Mouse (Mus musculus): ENCODE results near the gene Tifab.
A peak's percentile ranks its signal among the peaks of the same experiment; 100 is the strongest.
"Not testable (repeated sequence)": the region's sequence is repeated elsewhere in the genome, so short reads cannot be mapped to it uniquely, and the experiment has no call there.

The Tifab gene

DNA sequence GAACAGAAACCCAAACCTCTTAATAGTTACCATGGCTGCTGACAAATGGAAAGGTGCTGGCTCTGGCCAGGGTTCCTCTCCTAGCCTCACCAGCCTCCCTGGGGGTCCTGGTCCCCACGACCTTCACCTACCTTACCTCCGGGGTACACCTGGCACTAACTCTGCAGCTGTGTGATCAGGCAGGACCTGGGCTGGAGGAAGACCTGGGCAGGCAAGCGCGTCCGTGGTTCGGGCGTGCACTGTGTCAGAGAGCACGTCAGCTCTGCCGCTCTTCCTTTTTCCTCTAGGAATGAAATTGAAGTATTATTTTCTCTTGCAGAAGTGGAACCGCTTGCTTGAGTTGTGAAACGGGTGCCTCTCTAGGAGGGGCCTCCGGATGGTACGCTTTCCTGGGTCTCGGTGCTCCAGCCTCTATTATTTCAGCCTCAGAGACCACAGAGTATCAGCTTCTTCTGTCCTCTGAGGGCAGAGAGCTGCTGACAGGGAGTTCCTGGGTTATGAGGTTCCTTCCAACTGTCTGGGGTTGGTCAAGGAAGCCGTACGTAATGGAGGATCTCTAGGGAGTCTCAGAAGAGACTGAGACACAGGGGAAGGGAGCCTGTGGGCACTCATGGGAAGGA is at the start of gene Tifab:
Gene Tifab, minus strand, starts transcription at position 470 of the 620 bp plus-strand sequence.
- no peak for DNase-seq (ENCODE audit: low spot score)

DNA sequence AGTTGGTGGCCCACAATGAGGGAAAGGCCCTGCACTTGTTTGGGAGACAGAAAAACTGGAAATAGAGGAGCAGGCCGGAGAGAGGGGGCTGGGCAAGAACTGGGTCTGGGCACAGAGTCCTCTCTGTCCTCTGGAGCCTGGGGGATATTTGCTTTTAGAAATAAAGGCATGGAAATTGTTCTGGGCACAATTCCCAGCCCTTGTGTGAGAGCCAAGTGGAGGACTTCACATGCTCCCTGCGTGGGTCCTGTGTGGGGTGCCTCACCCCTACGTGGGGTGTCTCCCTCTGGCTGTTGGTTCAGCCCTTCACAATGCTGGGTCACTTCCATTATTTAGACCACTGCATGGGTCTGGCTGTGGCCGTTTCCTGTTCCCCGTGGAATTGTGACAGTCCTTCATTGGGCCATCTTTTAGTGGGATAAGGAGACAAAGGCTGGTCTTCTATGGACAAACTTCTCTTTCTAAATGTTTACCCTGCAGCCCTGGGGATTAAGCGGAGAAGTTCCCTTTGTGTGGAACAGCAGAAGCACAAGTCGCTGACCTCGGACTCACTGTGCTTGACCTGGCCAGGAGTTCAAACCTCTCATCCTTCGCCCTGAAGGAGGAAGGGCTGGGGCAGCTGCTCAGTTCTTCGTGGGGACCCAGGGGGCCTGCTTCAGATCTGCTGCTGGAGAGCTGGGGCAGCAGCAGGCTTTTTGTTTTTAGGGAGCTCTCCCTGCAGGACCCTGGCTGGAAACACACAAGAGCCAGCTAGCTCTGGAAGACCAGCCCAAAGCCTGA is 47.7 kb upstream of the Tifab start:
- DNase-seq (ENCODE audit: low spot score) = no peak

DNA sequence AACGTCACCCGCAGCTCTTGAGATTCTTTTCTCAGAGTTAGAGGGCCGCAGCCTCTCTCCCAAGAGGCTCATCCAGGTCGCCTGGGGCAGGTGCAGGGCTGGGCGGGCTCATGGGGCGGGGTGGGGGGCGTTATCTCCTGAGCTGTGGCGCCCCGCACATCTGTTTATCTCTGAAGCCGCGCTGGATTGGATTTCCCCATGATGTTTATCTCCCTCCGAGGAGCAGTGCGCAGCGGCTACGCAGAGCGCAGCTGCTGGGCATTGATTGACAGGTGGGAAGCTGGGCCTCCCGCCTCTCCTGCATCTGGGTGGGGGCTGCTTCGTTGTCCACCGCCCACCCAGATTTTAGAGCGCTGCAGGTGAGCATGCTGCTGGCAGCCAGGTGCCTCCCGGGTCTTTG is 44.9 kb upstream of the Tifab start:
- no peak for DNase-seq (ENCODE audit: low spot score)

DNA sequence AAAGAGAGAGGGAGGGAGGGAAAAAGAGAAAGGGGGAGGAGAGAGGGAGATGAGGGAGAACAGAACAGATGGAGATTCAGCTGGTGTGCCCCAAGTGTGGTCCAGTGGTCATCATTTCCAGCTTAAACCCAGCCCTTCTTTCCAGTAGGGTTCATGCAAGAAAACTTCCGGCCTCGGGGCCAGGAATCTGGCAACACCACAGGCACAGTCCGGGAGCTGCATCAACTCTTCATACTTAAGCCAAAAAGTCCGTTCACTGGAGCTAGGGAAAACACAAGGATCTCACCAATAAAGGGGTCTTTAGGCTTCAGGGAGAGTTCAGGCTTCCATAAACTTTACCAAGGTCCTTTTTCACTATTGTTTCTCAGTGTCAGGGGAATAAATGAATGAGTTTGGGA is 44.2 kb upstream of the Tifab start:
- no peak for DNase-seq (ENCODE audit: low spot score)

DNA sequence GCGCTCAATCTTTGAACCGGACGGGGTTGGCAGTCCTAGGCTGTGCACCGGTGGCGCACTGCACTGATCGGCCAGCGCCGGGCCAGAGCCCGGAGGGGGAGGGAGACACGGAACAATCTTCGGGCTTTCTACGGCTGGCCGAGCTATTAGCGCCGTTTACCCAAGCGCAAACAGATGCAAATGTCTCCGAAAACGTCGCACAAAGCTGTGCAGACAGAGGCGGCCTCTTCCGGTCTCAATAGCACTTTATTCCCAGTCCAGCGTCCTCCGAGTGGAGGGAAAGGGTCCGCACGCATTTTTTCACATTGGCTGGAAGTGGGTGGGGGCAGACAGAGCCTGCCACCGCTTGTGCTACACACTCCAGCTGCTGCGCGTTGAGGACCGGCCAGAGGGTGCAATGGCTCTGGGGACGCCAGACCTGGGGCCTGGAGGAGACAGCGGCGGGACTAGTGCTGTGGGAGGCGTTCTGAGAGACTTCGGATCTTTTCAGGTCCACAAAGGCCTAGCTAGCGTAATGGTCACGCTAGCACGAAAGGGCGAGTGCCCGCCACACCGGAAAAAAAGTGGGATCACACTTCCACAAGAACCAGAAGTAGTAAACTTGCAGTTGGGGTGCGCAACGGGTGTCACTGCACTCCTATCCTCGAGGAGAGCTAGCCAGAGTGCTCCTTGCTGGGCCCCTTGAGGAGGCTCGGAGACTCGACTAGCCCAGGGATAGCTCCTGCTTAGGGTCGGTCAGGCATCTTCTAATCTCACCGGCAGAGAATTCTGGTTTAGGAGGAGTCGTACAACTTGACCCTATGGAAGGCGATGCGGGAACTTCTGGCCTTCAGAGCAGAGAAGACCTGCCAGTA is 43.5 kb upstream of the Tifab start:
- no peak for DNase-seq (ENCODE audit: low spot score)

DNA sequence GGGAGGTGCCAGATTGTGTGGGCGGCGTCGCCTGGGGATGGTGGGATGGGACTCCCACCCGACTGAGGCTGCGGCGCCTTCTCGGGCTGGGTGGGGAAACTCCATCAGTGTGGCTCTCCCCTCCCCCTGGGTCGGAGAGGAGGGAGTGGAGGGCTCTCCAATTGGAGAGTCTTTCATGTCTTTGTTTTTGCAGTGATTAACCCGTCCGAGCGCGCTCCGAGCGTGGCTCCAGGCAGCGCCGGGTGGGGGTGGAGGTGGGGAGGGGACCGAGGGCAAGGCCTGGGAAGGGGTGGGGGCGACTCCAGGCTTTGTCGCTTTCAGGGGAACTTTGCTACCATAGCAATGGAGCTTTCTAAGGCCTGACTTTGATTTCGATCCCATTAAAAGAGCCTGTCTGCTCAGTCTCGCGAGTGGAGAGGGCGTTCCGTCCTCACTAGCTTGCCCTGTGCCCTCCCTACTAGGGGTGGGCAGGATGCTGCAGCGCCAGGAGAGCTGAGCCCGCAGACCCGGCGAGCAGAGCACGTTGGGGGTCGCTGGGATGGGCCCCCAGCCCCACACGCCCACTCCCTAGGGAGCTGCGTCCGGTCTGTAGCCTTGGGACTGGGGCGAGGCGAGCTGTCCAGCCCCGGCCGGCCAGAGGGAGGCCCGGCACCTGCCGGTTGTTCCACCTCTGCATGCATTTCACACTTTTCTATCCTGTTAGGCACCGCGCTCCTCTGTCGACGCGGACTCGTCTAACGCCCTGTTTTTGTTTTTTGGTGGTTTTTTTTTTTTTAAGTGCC is 42.6 kb upstream of the Tifab start:
- DNase-seq (ENCODE audit: low spot score) = no peak

DNA sequence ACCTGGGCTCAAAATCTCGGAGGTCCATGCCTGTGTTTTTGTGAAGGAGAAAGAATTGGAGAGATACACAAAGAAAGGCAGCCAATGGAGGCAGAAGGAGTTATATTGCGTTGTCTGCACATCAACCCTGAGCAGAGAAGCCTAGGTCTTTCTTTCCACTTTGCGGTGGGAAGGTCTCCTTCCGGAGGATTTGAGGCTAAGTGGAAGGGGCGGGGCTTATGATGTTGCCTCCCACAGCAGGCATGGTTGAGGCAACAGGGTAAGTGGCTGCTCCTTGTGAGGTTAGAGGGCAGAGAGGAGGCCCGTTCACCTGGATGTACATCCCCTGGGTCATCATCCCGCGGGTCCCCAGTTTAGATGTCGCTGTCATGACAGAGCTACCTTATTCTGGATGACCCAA is 40.6 kb upstream of the Tifab start:
- DNase-seq (ENCODE audit: low spot score) = no peak

DNA sequence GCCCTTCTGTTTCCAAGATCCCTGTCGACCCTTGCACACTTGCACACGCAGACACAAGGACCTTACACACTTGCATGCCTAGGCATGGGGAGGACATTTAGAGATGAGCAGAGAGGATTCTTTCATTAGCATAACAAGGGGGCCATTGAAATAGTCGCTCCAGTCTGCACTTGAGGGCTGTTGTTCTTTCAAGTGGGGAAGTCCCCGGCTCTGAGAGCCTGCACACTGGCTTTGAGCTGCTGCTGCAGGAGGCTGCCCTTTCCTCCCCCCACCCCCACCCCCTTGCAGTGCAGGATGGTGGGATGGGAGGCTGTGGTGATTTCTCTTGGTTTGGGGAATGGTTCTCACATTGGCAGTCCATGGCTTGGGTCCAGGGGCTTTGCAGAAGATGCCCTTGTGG is 37.4 kb upstream of the Tifab start:
- DNase-seq (ENCODE audit: low spot score) = no peak

DNA sequence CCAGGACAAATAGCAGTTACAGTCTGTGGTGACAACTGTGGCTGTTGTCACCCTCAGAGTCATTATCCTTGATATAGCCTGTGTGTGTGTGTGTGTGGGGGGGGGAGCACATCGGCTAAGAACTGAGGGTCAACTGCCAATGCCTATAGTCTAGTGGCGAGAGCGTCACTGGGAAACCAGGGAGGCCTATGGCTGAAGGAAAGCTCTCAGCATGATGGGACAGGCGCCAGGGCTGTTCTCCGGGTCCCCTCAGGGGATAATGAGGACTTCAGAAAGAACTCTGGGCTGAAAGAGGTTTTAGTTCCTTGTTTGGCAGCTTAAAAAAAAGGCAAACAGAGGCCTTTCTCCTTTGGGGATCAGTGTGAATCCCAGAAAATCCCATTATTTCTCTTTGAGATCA is 35.9 kb upstream of the Tifab start:
- DNase-seq (ENCODE audit: low spot score) = no peak

DNA sequence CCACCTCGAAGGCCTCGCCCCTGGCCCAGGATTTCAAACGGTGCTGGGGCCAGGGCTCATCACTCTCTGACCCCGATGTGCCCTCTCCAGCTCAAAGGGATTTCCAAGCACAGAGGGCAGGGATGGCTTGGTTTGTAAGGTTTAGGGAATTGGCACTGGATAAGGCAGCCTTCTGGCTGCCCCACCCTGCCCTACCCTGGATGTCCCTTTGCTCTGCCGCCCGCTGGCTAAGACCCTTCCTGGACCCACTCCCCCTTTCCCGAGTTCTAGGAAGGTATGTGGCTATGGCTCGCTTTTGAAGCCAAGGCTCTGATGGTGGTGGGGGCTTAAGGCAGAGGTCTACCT is 30.4 kb upstream of the Tifab start:
- DNase-seq (ENCODE audit: low spot score) = no peak

DNA sequence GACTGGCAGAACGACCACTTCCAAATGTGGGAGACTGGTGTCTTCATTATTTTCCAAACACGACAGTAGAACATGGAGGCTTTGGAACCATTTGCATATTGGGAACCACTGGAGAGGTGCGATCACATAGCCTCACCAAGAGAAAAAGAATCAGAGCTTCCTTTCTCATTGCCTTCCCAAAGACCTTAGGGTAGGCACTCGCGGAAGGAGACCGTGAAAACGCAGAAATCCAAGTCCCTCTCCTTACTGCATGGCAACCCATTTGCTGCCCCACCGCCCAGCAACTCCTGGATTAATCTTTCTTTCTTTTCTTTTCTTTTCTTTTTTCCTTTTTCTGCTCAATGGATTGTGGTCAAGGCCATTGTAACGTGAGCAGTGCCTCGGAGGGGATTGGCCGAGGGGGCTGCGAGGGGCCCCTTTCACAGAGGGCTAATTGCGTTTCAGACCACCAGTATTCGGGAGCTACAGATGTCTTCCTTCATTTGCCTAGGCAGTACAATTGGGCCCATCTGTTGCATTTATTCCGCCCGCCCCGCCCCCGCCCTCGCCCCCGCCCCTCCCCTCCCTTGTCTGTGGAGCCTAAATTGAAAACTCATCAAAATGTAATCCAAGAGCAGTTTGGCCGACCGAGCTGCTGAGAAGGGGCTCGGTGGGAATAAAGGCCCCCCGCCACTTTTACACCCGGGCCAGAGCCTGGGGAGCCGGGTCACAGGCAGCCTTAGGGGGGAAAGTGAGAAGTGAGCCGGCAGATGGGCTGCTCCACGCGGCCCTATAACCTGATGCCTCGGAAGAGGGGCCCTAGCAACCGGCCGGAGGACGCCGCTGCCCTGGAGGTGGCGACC is 29.8 kb upstream of the Tifab start:
- no peak for DNase-seq (ENCODE audit: low spot score)

DNA sequence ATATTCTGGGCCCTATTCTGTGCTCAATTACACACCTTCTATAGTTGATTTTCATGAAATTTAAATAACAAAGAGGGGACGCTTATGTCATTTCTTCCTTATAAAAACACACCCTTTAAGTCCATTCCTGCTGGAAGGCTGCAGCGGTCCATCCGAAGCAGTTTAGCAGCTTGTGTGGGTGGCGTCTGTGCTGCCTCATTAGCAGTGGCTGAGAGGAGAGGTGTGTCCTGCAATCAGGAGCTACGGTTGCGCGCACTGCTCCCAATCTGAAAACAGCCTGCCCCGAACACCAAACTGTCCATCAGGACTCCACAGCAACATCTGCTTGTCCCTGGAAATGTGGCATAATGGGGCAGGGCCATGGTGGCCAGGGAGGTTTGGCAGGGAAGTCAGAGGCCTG is 20.8 kb upstream of the Tifab start:
- DNase-seq (ENCODE audit: low spot score) = no peak

DNA sequence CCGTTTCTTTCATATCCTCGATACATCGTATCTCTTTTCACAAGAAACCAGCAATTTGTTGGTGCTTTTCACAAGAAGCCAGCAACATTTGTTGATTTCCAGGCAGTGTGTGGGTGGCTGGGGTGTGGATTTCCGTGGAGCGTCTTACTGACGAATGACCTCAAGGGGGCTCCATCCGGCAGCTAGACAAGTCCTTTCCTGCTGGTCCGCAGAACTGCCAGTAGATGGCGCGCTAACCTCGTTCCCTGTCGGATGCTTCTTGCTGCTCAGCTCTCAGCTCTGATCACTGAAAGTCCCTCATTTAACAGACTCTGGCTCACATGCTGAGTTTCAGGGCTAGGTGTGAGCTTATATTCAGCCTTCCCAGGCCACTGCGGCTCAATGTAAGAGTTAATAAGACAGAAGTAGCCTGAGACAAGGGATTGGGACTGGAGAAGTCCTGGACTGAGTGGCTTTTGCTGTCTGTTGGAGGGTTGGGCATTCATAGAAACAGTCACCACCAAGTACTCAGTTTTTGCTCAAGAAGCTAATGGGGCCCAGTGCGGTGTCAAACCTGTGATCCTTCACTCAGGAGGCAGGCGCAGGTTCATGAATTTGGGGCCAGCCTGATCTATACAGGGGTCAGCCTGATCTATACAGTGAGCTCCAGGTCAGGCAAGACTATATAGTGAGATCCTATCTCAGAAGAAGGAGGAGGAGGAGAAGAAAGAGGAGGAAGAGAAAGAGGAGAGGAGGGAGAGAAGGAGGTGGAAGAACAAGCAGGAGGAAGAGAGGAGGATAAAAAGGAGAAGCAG is 19.0 kb upstream of the Tifab start:
- peak; percentile 88 for DNase-seq (ENCODE audit: low spot score)

DNA sequence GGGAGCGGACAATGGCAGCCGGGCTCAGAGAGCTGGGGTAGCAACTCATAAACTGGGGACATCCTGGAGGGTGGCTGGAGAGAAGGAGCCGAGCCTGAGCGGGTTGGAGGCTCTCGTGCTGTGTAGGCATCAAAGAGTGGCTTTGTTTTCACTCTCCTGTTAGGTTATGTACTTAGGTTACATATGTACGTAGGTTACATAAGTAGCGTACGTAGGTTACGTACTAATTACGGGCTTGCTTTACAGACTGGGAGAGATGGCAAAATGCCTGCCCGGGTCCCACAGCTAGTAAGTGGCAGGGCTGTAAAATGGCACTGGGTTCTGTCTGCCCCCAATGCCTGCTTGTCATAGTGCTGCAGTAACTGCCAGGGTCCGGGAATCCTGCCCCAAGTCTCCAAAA is 18.3 kb upstream of the Tifab start:
- DNase-seq (ENCODE audit: low spot score) = no peak

DNA sequence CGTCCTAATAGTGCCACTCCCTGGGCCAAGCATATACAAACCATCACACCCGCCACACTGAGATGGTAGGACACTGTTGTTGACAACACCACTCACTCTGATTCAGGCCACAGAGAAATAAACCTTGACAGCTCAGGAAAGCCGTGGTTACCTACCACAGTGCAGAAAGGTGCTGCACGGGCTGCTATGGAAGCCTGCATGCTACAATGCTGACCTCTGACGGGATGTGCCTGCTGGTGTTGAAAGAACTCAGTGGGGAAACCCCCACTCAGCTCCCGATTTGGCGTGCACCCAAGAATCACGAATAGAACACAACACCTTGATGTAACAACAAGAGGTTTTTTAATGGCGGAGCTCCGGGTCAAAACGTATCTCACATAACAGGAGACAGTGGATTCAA is 17.1 kb upstream of the Tifab start:
- DNase-seq (ENCODE audit: low spot score) = not testable (repeated sequence)

DNA sequence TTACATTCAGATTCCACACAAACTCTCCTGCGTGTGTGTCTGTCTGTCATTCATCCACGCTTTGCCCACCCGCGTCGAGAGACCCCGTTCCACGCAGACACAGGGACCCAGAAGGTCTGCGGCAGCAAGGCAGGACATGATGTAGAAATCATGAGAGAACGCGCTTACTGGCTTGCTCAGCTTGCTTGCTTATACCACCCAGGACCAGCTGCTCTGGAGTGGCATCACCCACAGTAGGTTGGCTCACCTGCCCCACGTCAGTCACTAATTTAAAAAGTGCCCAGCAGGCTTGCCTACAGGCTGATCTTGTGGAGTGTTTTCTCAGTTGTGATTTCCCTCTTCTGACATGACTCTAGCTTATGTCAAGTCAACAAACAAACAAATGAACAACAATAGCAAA is 15.5 kb upstream of the Tifab start:
- DNase-seq (ENCODE audit: low spot score) = not testable (repeated sequence)

DNA sequence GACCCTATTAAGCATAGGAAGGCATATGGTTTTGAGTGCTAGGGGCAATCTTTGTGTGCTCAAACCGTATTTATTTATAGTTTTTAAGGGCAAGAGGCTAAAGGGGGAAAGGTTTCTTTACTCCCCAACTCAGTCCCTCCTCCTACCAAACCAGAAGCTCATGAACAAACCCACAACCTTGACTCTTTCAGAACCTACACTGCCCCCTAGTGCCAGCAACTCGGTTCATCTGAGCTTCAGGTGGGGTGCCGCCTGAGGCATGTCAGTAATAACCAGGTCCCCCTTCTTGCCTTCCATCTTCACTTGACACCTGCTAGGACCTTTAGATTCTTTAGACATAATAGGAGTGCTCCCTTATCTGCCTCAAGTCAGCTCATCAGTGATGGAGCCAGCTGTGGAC is 12.5 kb upstream of the Tifab start:
- DNase-seq (ENCODE audit: low spot score) = peak; percentile 34

DNA sequence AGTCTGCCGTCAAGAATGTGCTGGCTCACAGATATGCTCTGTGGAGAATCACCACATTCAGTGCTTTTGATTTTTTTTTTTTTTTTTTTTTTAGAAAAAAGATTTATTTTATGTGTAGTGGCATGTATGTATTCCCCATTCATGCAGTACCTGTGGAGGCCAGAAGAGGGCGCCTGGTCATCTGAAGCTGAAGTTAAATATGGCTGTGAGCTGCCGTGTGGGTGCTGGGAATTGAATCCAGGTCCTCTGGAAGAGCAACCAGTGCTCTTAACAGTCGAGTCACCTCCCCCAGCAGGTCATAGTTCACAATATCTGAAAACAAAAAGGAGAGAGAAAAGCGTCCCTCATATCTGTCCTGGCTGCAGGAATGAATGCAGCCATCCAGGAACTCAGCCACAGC is 11.0 kb upstream of the Tifab start:
- no peak for DNase-seq (ENCODE audit: low spot score)

DNA sequence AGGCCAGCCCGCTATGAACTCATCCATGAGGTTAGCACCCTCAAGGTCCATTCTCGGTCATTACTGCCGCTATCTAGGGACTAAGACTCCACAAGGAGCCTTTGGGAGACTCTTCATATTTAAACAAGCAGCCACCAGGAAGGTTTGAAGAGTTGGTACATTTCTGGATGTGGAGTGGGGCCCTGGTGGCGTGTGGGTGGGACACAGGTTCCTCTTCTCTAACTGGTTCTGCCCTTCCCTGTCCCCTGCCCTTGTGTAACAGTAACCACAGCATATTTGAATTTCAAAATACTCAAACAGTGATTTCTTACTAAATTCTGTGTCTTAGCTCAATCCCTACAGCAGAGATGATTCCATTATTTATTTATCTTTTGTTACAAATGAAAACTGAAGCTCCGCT is 5.0 kb upstream of the Tifab start:
- DNase-seq (ENCODE audit: low spot score) = no peak

DNA sequence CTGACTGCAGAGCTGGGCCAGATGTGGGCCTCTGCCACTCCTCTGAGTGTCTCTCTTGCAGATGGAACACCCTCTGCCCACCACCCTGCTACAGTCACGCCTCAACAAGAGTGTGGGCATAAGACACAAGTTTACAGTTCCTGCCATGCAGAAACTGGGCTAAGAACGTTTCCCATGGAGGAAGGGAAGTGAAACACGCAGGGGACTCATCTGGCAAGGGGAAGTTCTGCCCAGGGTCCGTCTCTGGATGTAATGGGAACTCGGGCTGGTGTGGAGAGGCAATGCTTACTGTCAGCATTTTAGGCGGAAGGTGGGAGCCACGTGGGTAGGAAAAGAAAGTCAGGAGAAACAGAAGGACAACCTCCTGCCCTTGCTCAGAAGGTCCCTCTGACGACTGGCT is 2.7 kb upstream of the Tifab start:
- DNase-seq (ENCODE audit: low spot score) = peak; percentile 45

DNA sequence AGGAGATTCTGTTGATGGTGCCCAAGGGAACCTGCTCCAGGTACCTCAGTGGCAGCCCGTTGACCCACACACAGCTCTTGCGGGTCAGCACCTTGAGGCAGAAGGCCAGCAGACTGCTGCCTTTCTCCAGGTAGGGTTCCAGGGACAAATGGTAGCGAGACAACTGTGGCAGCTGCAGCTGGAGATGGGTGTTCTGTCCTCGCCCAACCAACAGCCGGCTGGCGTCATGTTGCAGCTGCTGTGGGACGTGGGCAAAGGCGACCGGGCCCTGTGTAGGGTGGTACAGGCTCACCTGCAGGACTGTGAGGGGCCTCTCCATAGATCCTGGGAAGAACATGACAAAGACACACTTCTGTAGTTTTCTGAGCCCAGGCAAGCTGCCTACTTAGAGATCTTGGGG is 2.4 kb downstream of the Tifab start:
- DNase-seq (ENCODE audit: low spot score) = no peak
